Mouse (Mus musculus) natural killer cell, adult 2 months (primary cell): ENCODE measurements around the gene H2-Oa.

Experiments
- DNase-seq, 2 experiments: peaks; one replicate each; pipeline ENCODE4 v3.0.0; 2022; ENCODE audit warnings: low spot score in 2 of 2

H2-Oa gene

GRCm38 (mm10) chr17:34122188-34122984 is 30.2 kb downstream of the H2-Oa start, which contains the start of gene Brd2:
Gene Brd2, minus strand, starts transcription at chr17:34122634.
- DNase-seq = peak; percentile 96 to 97

- DNase-seq = no peak
These were observed 31.0 kb downstream of the H2-Oa start for GRCm38 (mm10) chr17:34123111-34123510.

- DNase-seq = no peak
These were observed 31.4 kb downstream of the H2-Oa start for GRCm38 (mm10) chr17:34123518-34123917.

GRCm38 (mm10) chr17:34124649-34125048 is 32.5 kb downstream of the H2-Oa start:
- no peak for DNase-seq

GRCm38 (mm10) chr17:34126826-34127420 is 34.8 kb downstream of the H2-Oa start:
- no peak for DNase-seq

GRCm38 (mm10) chr17:34127475-34127874 is 35.3 kb downstream of the H2-Oa start:
- DNase-seq = peak; percentile 42 to 70

GRCm38 (mm10) chr17:34128264-34128937 is 36.3 kb downstream of the H2-Oa start:
- DNase-seq = no peak

GRCm38 (mm10) chr17:34128944-34129791 is 37.0 kb downstream of the H2-Oa start:
- no peak for DNase-seq

- DNase-seq = no peak
These were observed 38.2 kb downstream of the H2-Oa start for GRCm38 (mm10) chr17:34130073-34130947.

GRCm38 (mm10) chr17:34131911-34132310 is 39.8 kb downstream of the H2-Oa start:
- no peak for DNase-seq

- DNase-seq = no peak
These were observed 41.1 kb downstream of the H2-Oa start for GRCm38 (mm10) chr17:34133289-34133688.

GRCm38 (mm10) chr17:34134451-34134850 is 42.3 kb downstream of the H2-Oa start:
- DNase-seq = no peak

- peak; percentile 99 for DNase-seq
These were observed 43.4 kb downstream of the H2-Oa start for GRCm38 (mm10) chr17:34135297-34136224.

- no peak for DNase-seq
These were observed 45.5 kb downstream of the H2-Oa start for GRCm38 (mm10) chr17:34137601-34138000.

- no peak for DNase-seq
These were observed 46.5 kb downstream of the H2-Oa start for GRCm38 (mm10) chr17:34138655-34139054.

- DNase-seq = no peak
These were observed 47.3 kb downstream of the H2-Oa start for GRCm38 (mm10) chr17:34139416-34139815.

GRCm38 (mm10) chr17:34140240-34140639 is 48.1 kb downstream of the H2-Oa start:
- DNase-seq = no peak

- no peak for DNase-seq
These were observed 49.3 kb downstream of the H2-Oa start for GRCm38 (mm10) chr17:34141448-34141847.

GRCm38 (mm10) chr17:34142456-34143010 is 50.4 kb downstream of the H2-Oa start:
- DNase-seq = no peak
